Mouse (Mus musculus) limb, embryonic 13.5 days (tissue): ENCODE data around the gene Ppp1r12a. TPM values are rescaled to one million over a fixed set of nuclear protein-coding genes. Genes with fewer than 3 reads are reported as not detected.

Experiments used
- ATAC-seq: fragments of 200-750 bp; cut with Nextera tagmentation; 2 replicates; pipeline ENCODE4 v1.8.0; 2017; ENCODE audit warnings: low read depth, moderate number of reproducible peaks, moderate TSS enrichment; ENCODE audit not compliant: low FRiP score
- H3K27ac ChIP-seq: fragments of 300-500 bp; sonication (generic); 2 replicates; pipeline ENCODE4 v1.5.1; 2015; ENCODE audit warnings: inconsistent platforms, mild to moderate bottlenecking, moderate library complexity
- H3K27me3 ChIP-seq: fragments of 300-500 bp; sonication (generic); 2 replicates; pipeline ENCODE4 v1.6.1; 2015; ENCODE audit warnings: mild to moderate bottlenecking, inconsistent platforms
- H3K36me3 ChIP-seq: fragments of 300-500 bp; sonication (generic); 2 replicates; pipeline ENCODE4 v1.6.1; 2015; ENCODE audit warnings: inconsistent platforms, mild to moderate bottlenecking, moderate library complexity
- H3K4me1 ChIP-seq: fragments of 300-500 bp; sonication (generic); 2 replicates; pipeline ENCODE4 v1.6.1; 2015; ENCODE audit warnings: inconsistent platforms
- H3K4me2 ChIP-seq: fragments of 300-500 bp; sonication (generic); replicated peaks from 2 replicates; pipeline ENCODE4 v1.6.1; 2015; ENCODE audit warnings: inconsistent platforms, mild to moderate bottlenecking, moderate library complexity
- H3K4me3 ChIP-seq: fragments of 300-500 bp; sonication (generic); 2 replicates; pipeline ENCODE4 v1.5.1; 2015; ENCODE audit warnings: moderate library complexity, mild to moderate bottlenecking, inconsistent platforms
- H3K9ac ChIP-seq: fragments of 300-500 bp; sonication (generic); 2 replicates; pipeline ENCODE4 v1.6.1; 2015; ENCODE audit warnings: mild to moderate bottlenecking, inconsistent platforms
- H3K9me3 ChIP-seq: fragments of 300-500 bp; sonication (generic); 2 replicates; pipeline ENCODE4 v1.6.1; 2016; ENCODE audit warnings: inconsistent platforms
- WGBS: fragments of 180-500 bp; shearing (Covaris S2); methylation state at CpG from one replicate; pipeline ENCODE4 v1.1.7; 2015; 5-methylcytosine and 5-hydroxymethylcytosine counted together
- polyA plus RNA-seq: library from polyadenylated mRNA; unstranded; fragments of >200 nt; fragmentation: Nextera tagmentation; extraction: Ambion mirVana; gene quantifications from 2 replicates; pipeline ENCODE4 v1.2.1, GENCODE M21; 2015

Ppp1r12a gene
- polyA plus RNA-seq, 1 experiment from 2014 or later = 86.8 TPM

DNA sequence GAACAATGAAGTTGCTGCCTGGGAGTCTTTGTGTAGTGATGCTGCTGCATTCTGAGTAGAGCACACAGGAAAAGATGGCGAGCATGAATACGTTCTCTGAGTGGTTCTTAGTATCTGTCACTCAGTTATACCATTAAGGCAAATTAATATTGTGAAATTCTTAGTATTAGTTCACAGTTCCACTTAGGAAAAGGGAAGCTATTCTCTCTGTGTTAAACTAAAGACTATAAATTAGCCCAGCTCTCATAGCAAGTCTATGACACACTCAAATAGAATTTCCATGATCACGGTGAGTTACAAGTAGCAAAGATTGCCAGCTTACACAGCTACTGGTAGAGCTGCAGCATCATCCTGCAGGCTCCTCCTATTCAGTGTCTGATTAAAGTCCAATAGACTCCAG is 23.3 kb downstream of the Ppp1r12a start:
- no peaks in the 10 kb centered on the region for H3K9me3 ChIP-seq
- 0 out of 2 replicates have a peak, but pooled peaks cover 3% of the 10 kb centered on the region for H3K36me3 ChIP-seq
- ATAC-seq = no peak
- no peak overlapping the region for H3K4me3 ChIP-seq
- WGBS = 92% methylated on average over 3 of the region's 3 CpGs
- H3K4me2 ChIP-seq = no peak overlapping the region
- no peak overlapping the region for H3K27ac ChIP-seq
- no peak overlapping the region for H3K9ac ChIP-seq
- H3K27me3 ChIP-seq = no peaks in the 10 kb centered on the region
- peaks cover 15% of the 10 kb centered on the region for H3K4me1 ChIP-seq

DNA sequence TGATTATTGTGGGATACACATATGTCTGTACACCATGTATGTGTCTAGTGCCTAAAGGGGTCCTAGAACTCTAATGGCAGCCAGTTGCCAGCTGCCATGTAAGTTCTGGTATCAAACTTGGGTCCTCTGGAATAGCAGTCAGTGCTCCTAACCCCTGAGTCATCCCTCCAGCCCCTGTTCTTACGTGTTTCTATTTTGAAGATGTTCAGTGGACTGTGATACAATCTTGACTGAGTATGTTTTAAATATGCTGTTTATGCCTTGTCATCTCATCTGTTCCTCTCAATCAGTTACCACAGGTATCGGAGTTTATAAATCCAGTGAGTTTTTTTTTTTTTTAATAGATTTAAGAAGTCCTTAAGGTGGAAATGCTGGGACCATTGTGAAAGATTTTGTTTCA is 27.3 kb downstream of the Ppp1r12a start:
- Histone ChIP-seq H3K9ac (no peak overlapping the region), H3K27me3 (no peaks in the 10 kb centered on the region), H3K4me2 (no peak overlapping the region), H3K36me3 (0 out of 2 replicates have a peak, but pooled peaks cover 3% of the 10 kb centered on the region), H3K4me1 (peaks cover 21% of the 10 kb centered on the region), H3K4me3 (no peak overlapping the region), H3K9me3 (no peaks in the 10 kb centered on the region), H3K27ac (no peak overlapping the region)
- no peak for ATAC-seq
- 91% methylated on average over 2 of the region's 2 CpGs for WGBS

DNA sequence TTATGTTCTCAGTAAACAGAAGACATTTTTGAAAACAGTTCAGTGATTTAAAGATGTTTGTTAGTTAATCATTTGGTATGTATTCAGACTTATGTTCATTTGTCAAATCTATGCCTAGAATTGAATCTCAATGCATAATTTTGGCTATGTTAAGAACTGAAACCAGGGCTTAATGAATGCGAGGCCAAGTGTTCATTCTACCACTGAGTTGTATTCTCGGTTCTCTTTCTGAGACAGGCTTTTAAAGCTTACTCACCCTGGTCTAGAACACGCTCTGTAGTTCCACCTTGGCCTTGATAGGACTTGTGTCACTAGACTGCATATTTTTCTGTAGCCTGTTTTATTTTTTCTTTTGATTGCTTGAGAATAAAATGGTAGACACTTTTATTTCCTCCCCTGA is 28.0 kb downstream of the Ppp1r12a start:
- Histone ChIP-seq H3K27me3 (no peaks in the 10 kb centered on the region), H3K9me3 (no peaks in the 10 kb centered on the region), H3K36me3 (0 out of 2 replicates have a peak, but pooled peaks cover 3% of the 10 kb centered on the region), H3K4me3 (no peak overlapping the region), H3K4me2 (no peak overlapping the region), H3K4me1 (peaks cover 16% of the 10 kb centered on the region), H3K27ac (no peak overlapping the region), H3K9ac (no peak overlapping the region)
- WGBS = 91% methylated on average over 3 of the region's 3 CpGs
- ATAC-seq = no peak

DNA sequence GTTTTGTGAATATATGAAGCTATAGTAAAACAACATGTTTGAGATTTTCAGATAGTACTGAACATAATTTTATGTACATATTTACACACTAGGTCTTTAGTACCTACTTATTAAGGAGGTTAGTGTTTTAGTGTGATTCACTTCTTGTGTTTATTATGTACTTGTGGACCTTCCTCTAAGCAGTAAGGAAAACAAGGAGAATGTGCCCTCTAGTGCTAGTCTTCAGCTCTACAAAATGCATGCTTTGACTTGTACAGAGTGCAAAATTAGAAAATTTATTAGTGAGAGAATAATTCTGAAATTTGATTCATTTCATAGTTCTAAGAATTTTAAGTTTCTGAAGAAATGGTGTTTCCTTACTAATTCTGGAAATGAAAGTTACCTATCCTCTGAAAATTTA is 28.6 kb downstream of the Ppp1r12a start:
- no peak for ATAC-seq
- Histone ChIP-seq H3K9ac (no peak overlapping the region), H3K4me3 (no peak overlapping the region), H3K36me3 (0 out of 2 replicates have a peak, but pooled peaks cover 3% of the 10 kb centered on the region), H3K4me1 (peaks cover 13% of the 10 kb centered on the region), H3K9me3 (no peaks in the 10 kb centered on the region), H3K4me2 (no peak overlapping the region), H3K27ac (no peak overlapping the region), H3K27me3 (no peaks in the 10 kb centered on the region)

DNA sequence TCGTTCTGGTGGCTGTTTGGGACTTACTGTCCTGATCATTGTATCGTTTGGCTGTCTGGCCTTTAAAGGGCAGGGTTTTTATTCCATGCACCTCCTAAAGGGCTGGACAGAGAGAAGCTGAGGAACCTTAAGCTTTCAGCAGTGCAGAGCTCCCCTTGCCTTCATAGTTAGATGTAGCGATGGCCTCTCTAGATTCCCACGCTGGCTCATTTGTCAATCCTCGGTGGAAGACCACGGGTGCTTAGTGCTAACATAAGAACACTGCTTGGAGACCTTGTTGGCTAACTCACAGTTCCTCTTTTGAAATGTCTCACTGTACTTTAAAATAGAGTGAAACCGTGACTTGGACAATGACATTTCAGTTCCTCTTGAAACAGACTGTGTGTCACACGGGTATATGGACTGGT is 29.4 kb downstream of the Ppp1r12a start:
- Histone ChIP-seq H3K9ac (no peak overlapping the region), H3K4me3 (no peak overlapping the region), H3K27me3 (no peaks in the 10 kb centered on the region), H3K27ac (no peak overlapping the region), H3K36me3 (peaks cover 3% of the 10 kb centered on the region; the same call in 1 of the 2 replicates), H3K4me2 (no peak overlapping the region), H3K4me1 (peaks cover 9% of the 10 kb centered on the region), H3K9me3 (no peaks in the 10 kb centered on the region)
- ATAC-seq = no peak
- 79% methylated on average over 8 of the region's 8 CpGs for WGBS

DNA sequence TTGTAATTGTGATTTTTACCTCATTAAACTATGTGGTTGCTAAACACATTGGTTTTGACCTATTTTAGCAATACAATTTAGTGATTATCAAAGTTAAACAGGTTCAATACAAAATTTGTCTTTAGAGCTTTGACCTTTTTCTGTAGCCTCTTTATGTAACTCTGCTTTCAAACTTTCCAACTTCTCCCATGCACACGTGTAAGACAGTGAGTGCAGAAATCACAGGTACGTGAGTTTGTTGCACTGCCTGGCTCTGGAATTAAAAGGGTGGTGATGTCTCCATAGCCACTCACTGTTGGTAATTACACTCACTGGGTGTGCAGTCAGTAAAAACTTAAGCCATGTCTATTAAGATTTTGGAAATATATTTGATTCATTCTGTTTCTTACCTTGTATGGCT is 30.3 kb downstream of the Ppp1r12a start:
- H3K9me3 ChIP-seq = no peaks in the 10 kb centered on the region
- no peak for ATAC-seq
- 48% methylated on average over 2 of the region's 2 CpGs for WGBS

DNA sequence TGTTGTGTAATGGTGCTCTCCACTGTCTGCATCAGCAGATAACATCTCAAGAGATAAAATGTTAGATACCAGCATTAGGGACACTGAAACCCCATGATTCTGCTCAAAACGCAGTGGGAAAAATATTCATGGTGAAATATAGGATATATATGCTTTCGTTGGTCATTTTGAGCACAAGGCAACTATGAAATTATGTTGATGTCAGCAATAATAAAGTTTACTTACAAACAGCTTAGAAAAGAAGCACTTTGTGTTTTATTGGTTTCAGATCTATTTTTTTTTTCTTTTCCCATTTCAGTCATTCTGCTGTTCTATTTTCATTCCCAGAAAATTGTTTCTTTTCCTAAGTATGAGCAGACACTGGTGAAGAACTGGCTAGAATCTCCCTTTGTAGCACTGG is 34.1 kb downstream of the Ppp1r12a start:
- Histone ChIP-seq H3K9me3 (no peaks in the 10 kb centered on the region), H3K9ac (no peak overlapping the region), H3K27me3 (no peaks in the 10 kb centered on the region), H3K36me3 (peaks cover 7% of the 10 kb centered on the region), H3K27ac (no peak overlapping the region), H3K4me1 (peaks cover 8% of the 10 kb centered on the region), H3K4me3 (no peak overlapping the region), H3K4me2 (no peak overlapping the region)
- WGBS = 93% methylated on average over 2 of the region's 2 CpGs
- no peak for ATAC-seq

More for the DNA sequence above, 30.3 kb downstream of the Ppp1r12a start:
- Histone ChIP-seq H3K27ac (no peak overlapping the region), H3K4me3 (no peak overlapping the region), H3K4me1 (peaks cover 9% of the 10 kb centered on the region), H3K9ac (no peak overlapping the region), H3K27me3 (no peaks in the 10 kb centered on the region), H3K4me2 (no peak overlapping the region), H3K36me3 (peaks cover 3% of the 10 kb centered on the region; the same call in 1 of the 2 replicates)

DNA sequence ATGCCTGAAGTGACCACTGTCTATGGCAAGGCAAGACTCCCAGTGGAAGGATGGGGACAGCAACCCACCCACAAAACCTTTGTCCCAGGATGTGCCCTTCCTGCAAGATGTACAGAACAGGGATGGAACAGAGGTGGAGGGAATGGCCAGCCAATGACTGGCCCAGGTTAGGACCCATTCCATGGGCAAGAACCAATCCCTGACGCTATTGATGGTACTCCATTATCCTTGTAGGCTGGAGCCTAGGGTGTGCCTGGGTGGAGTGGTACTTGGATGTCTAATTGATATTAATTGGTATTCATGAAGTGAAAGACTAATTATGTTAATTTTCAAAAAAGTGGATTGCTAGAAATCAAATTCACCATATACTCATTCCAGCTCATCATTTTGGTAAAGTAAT is 35.5 kb downstream of the Ppp1r12a start:
- Histone ChIP-seq H3K4me1 (peaks cover 7% of the 10 kb centered on the region; the same call in 1 of the 2 replicates), H3K9me3 (no peaks in the 10 kb centered on the region), H3K9ac (no peak overlapping the region), H3K36me3 (peaks cover 7% of the 10 kb centered on the region), H3K27ac (no peak overlapping the region), H3K27me3 (no peaks in the 10 kb centered on the region), H3K4me3 (no peak overlapping the region), H3K4me2 (no peak overlapping the region)
- ATAC-seq = no peak
- WGBS = 100% methylated on average over 1 of the region's 1 CpGs

DNA sequence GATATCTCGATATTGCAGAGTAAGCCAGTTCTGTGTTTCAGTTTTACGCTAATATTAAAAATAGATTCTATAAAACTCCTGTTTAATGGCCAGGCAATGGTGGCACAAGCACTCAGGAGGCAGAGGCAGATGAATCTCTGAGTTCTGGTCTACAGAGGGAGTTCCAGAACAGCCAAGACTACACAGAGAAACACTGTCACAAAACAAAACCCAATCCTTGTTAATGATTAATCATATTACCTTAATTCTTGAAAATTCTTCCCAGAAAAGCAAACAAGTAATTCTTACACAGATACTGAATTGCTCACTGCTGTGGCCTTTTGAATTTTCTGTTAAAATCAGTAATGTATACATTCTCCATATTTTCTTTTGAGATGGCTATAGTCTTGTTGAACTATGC is 37.0 kb downstream of the Ppp1r12a start:
- H3K9me3 ChIP-seq = no peaks in the 10 kb centered on the region
- H3K27me3 ChIP-seq = no peaks in the 10 kb centered on the region
- peaks cover 7% of the 10 kb centered on the region for H3K36me3 ChIP-seq
- H3K9ac ChIP-seq = no peak overlapping the region
- no peak overlapping the region for H3K4me3 ChIP-seq
- no peak overlapping the region for H3K27ac ChIP-seq
- no peak overlapping the region for H3K4me2 ChIP-seq
- H3K4me1 ChIP-seq = peaks cover 7% of the 10 kb centered on the region; the same call in 1 of the 2 replicates
- 88% methylated on average over 2 of the region's 2 CpGs for WGBS
- ATAC-seq = no peak

DNA sequence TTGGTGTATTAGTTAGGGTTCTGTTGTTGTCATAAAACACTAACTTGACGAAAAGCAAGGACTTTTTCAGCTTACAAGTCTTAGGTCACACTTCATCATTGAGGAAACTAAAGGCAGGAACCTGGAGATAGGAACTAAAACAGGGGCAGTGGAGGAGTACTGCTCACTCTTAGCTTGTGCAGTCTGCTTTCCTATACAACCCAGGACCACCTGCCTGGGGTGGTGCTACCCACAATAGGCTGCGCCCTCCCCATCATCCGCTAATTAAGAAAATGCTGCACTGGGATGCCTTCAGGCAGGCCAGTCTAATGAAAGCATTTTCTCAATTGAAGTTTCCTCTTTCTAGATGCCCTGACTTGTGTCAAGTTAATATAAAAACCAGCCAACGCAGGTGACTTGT is 40.1 kb downstream of the Ppp1r12a start:
- Histone ChIP-seq H3K27me3 (no peaks in the 10 kb centered on the region), H3K4me2 (no peak overlapping the region), H3K4me1 (peaks cover 7% of the 10 kb centered on the region; the same call in 1 of the 2 replicates), H3K4me3 (no peak overlapping the region), H3K36me3 (peaks cover 16% of the 10 kb centered on the region), H3K9me3 (no peaks in the 10 kb centered on the region), H3K9ac (no peak overlapping the region), H3K27ac (no peak overlapping the region)
- WGBS = 77% methylated on average over 4 of the region's 4 CpGs
- no peak for ATAC-seq

DNA sequence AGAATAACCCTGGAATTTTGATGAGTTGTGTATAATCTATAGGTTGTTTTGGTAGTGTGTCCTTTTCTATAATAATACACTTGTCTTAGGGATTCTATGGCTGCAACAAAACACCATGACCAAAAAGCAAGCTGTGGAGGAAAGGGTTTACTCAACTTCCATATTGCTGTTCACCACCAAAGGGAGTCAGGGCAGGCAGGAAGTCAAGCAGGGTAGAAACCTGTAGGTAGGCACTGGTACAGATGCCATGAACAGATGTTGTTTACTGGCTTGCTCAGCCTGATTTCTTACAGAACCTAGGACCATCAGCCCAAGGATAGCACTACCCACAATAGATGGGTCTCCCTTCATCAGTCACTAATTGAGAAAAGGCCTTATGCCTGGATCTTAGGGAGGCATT is 41.4 kb downstream of the Ppp1r12a start:
- ATAC-seq = no peak
- Histone ChIP-seq H3K4me3 (no peak overlapping the region), H3K4me1 (peaks cover 7% of the 10 kb centered on the region; the same call in 1 of the 2 replicates), H3K9me3 (no peaks in the 10 kb centered on the region), H3K9ac (no peak overlapping the region), H3K36me3 (peaks cover 16% of the 10 kb centered on the region), H3K27ac (no peak overlapping the region), H3K27me3 (no peaks in the 10 kb centered on the region), H3K4me2 (no peak overlapping the region)

DNA sequence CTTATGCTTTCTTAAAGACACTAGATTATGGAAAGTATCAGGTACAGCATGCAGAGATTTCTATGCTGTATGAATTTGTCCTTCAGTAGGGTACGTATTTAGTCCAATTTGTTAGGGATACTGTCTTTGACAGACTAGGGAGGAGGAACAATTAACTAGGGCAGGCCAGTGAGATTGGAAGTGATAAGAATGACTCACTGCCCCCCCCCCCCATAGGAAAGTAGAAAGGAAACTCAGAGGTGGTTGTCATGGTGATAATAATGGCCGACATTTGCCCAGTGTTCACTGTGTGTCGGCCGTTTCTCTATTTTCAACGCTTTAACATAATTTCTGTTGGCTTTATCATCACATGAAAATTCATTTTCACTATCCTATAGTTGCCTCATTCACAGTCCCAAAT is 47.4 kb downstream of the Ppp1r12a start:
- Histone ChIP-seq H3K27ac (no peak overlapping the region), H3K4me3 (no peak overlapping the region), H3K36me3 (peaks cover 7% of the 10 kb centered on the region), H3K4me2 (no peak overlapping the region), H3K27me3 (no peaks in the 10 kb centered on the region), H3K9ac (no peak overlapping the region), H3K4me1 (no peaks in the 10 kb centered on the region), H3K9me3 (no peaks in the 10 kb centered on the region)
- 89% methylated on average over 5 of the region's 5 CpGs for WGBS
- ATAC-seq = no peak

DNA sequence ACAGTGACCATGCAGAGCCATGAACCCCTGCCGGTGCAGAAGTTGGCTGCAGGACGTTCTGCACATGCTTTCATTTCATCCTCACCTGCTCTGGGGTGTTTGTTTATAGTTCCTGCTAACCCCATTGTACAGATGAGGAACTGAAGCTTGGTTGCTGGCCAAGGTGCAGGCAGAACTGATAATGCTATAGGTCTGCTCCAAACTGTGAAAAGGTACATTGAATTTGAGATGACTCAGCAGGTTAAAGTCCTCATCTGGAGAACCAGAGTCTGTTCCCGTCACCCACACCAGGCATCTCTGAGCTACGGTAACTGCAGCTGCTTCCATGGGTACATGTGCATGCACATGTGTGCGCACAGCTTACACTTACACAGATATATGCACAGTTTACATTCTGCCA is 62.4 kb downstream of the Ppp1r12a start:
- Histone ChIP-seq H3K4me3 (no peak overlapping the region), H3K9ac (no peak overlapping the region), H3K36me3 (peaks cover 18% of the 10 kb centered on the region), H3K9me3 (no peaks in the 10 kb centered on the region), H3K4me1 (no peaks in the 10 kb centered on the region), H3K27me3 (no peaks in the 10 kb centered on the region), H3K27ac (no peak overlapping the region), H3K4me2 (no peak overlapping the region)
- 91% methylated on average over 5 of the region's 5 CpGs for WGBS
- ATAC-seq = no peak
